Mouse (Mus musculus): Measurements from ENCODE around the gene Ccdc142.

Gene Ccdc142

GRCm38 (mm10) chr6:83118369-83118768, 17.0 kb downstream of the Ccdc142 start:
- no peak for DNase-seq (ENCODE audit: low read depth)

- DNase-seq (ENCODE audit: low read depth): no peak
Measured at GRCm38 (mm10) chr6:83118825-83119733, 17.7 kb downstream of the Ccdc142 start.

DNA sequence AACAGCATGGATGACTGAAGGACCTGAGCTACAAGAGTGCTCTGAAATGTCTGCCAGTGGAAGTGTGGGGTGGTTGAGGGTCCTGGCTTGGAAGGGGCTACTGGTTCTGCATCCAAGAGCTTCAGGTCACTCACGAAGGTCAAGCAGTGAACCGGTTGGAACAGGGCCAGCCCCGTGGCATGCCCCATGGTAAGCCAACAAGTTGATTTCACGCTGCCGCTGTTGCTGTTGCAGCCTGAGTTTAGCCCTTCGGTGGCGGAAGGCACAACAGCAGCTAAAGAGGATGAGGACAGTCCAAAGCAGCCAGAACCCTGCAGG, 18.3 kb downstream of the Ccdc142 start:
- DNase-seq (ENCODE audit: low read depth): no peak

GRCm38 (mm10) chr6:83120930-83121862, 19.8 kb downstream of the Ccdc142 start, which contains the start of gene Wbp1:
Gene Wbp1, minus strand, starts transcription at chr6:83121559.
- peak; percentile 98 for DNase-seq (ENCODE audit: low read depth)

DNA sequence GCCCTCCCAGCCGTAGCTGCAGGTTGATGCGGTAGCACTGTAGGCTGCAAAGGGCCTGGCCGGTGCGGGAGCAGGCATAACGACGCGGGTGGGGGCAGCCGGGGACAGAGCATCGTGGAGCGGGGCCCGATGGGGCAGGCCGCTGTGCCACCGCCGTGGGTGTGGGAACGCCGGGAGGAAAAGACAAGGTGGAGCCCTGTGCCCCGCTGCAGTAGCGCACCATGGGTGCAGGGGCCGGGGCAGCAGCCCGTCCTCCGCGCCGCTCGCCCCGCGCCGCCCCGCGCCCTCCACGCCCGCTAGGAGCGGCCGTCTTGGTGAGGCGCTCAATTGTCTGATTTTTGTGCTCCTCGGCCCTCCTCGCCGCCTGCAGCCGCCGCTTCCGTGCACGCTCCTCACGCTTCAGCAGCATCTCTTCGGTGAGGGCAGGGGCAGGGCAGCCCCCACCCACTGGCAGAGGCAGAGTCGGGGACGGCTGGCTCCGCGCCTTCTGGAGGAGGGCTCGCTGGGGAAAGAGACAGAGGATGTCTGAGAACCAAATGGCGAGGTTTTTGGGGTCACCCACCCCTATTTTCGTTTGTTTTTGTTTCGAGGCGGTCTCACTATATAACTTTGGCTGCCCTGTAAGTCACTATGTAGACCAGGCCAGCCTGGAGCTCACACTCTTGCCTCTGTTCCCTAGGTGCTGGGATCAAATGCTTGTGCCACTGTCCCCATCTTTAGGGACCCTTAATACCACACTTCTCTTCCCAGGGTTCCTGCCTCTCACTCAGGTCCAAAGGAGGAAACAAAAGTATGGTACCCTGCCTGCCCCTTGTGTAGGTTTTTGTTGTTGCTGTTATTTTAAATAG, 20.7 kb downstream of the Ccdc142 start:
- no peak for DNase-seq (ENCODE audit: low read depth)

DNA sequence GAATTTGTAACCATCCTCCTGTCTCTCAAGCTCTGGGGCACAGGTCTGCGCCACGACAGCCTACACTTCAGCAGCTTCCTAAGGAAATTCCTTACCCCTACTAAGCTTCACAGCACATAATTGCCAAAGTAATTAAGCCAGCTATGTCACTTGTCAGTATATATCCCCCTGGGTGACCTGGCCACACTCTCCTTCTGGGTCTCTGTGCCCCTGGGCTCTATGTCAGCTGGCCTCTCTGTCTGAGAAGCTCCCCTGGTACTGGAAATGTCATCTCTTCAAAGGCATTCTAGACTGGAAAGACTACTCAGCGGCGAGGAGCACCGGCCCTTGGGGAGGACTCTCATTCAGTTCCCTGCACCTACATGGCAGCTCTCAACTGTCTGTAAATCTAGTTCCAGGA, 21.6 kb downstream of the Ccdc142 start:
- DNase-seq (ENCODE audit: low read depth): no peak

GRCm38 (mm10) chr6:83124851-83125312, 23.5 kb downstream of the Ccdc142 start:
- peak; percentile 96 for DNase-seq (ENCODE audit: low read depth)

- no peak for DNase-seq (ENCODE audit: low read depth)
Measured at GRCm38 (mm10) chr6:83125331-83125730, 23.9 kb downstream of the Ccdc142 start, which contains the start of gene Ino80b. Gene Ino80b, minus strand, starts transcription at chr6:83125431.

DNA sequence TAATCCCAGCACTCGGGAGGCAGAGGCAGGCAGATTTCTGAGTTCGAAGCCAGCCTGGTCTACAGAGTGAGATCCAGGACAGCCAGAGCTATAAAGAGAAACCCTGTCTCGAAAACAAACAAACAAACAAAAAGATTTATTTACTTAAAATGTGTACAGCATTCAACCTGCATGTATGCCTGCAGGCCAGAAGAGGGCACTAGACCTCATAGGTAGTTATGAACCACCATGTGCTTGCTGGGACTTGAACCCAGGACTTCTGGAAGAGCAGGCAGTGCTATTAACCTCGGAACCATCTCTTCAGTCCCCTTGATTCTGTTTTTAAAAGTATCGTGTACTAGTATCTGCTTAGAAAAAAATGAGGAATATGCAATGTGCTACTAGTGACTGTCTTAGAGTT, 26.0 kb downstream of the Ccdc142 start:
- no peak for DNase-seq (ENCODE audit: low read depth)

DNA sequence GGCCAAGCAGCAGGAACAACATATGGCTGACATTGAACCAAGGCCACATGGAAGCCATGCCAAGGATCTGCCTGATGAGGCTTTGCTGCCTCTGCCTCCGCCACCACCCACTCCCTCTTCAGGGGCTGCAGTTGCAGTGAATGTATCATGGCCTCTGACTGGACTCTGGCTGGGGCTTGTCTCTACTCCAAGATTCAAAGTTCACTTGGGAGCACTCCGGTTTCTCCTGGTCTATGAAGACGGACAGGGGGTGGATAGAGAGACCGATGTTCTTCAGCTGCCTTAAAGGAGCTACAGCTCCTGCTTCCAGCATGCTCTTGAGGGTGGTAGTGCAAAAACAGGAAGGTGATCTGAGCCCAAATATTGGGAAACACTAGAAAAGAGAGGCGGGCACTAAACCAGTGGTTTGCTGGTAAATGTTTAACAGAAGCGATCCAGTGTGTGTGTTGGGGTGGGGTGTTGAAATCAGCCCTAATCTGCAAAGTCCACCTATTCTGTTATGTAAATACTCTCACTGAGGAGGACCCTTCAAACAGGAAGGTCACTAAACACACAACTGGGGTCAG, 30.2 kb downstream of the Ccdc142 start:
- DNase-seq (ENCODE audit: low read depth): no peak

GRCm38 (mm10) chr6:83132176-83132919, 30.9 kb downstream of the Ccdc142 start:
- no peak for DNase-seq (ENCODE audit: low read depth)

- no peak for DNase-seq (ENCODE audit: low read depth)
Measured at GRCm38 (mm10) chr6:83134226-83134625, 32.8 kb downstream of the Ccdc142 start.

GRCm38 (mm10) chr6:83134951-83135513, 33.6 kb downstream of the Ccdc142 start, which contains the start of gene Rtkn:
Gene Rtkn, plus strand, starts transcription at chr6:83135463.
- DNase-seq (ENCODE audit: low read depth): no peak

DNA sequence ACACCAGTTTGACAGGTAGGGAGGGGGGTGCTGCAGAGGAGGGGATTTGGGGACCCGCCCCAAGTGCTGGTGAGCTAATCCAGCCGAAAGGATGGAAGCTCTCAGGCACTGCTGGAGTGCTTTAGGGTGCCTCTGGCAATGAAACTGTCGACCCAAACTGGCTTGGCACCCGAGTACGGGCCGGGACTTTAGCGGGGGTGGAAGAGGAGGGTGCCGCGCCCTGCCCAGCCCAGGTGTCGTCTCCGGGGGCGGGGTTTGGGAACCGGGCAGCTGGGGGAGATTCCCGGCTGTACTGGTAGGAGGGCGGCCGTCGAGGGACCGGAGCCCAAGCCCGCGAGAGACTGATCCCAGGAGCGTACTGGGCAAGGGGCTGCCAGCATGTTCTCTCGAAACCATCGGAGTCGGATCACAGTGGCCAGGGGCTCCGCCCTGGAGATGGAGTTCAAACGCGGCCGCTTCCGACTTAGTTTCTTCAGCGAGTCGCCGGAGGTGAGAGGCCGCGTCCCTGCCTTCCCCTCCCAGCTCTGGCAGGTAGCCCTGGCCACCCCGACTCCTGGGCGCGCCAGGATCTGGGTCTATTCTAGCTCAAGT, 34.3 kb downstream of the Ccdc142 start:
- DNase-seq (ENCODE audit: low read depth): no peak

- DNase-seq (ENCODE audit: low read depth): no peak
Measured at GRCm38 (mm10) chr6:83136291-83136880, 35.0 kb downstream of the Ccdc142 start.

GRCm38 (mm10) chr6:83136881-83137575, 35.6 kb downstream of the Ccdc142 start:
- DNase-seq (ENCODE audit: low read depth): no peak

GRCm38 (mm10) chr6:83137576-83137950, 36.2 kb downstream of the Ccdc142 start:
- no peak for DNase-seq (ENCODE audit: low read depth)

GRCm38 (mm10) chr6:83138056-83138455, 36.7 kb downstream of the Ccdc142 start:
- no peak for DNase-seq (ENCODE audit: low read depth)

GRCm38 (mm10) chr6:83140044-83140443, 38.6 kb downstream of the Ccdc142 start:
- DNase-seq (ENCODE audit: low read depth): no peak

Measured in c-Kit-positive CD71-positive TER-119-negative erythroid progenitor cells, embryonic 14.5 days (primary cell).